Mouse (Mus musculus): Measurements from ENCODE around the gene Ngfr. TPM values are rescaled to one million over a fixed set of nuclear protein-coding genes. Genes with fewer than 3 reads are reported as not detected.
"Not testable (repeated sequence)": the region's sequence is repeated elsewhere in the genome, so short reads cannot be mapped to it uniquely, and the experiment has no call there.

Gene Ngfr
- total RNA-seq (2021): 1 to 10 TPM; 1.8 to 1.9 TPM
- long read RNA-seq: 0 reads

GRCm38 (mm10) chr11:95587423-95587951 lies at the start of gene Ngfr:
Ngfr (minus strand) TSS chr11:95587735.
- DNase-seq (ENCODE audit: low spot score in 2 of 2): peak; percentile 19 to 33

- DNase-seq (ENCODE audit: low spot score in 2 of 2): no peak
These were observed 47.5 kb upstream of the Ngfr start for GRCm38 (mm10) chr11:95635030-95635429.

- DNase-seq (ENCODE audit: low spot score in 2 of 2): no peak
These were observed 46.0 kb upstream of the Ngfr start for GRCm38 (mm10) chr11:95633512-95634000.

- peak; percentile 7 to 44 for DNase-seq (ENCODE audit: low spot score in 2 of 2)
These were observed 44.9 kb upstream of the Ngfr start for GRCm38 (mm10) chr11:95632474-95632873.

GRCm38 (mm10) chr11:95631301-95631700 lies 43.8 kb upstream of the Ngfr start:
- DNase-seq (ENCODE audit: low spot score in 2 of 2): no peak

GRCm38 (mm10) chr11:95630558-95630957 lies 43.0 kb upstream of the Ngfr start:
- no peak for DNase-seq (ENCODE audit: low spot score in 2 of 2)

- no peak for DNase-seq (ENCODE audit: low spot score in 2 of 2)
These were observed 34.9 kb upstream of the Ngfr start for GRCm38 (mm10) chr11:95622426-95622825.

- DNase-seq (ENCODE audit: low spot score in 2 of 2): no peak
These were observed 34.1 kb upstream of the Ngfr start for GRCm38 (mm10) chr11:95621541-95622130.

GRCm38 (mm10) chr11:95621010-95621409 lies 33.5 kb upstream of the Ngfr start:
- DNase-seq (ENCODE audit: low spot score in 2 of 2): no peak

- DNase-seq (ENCODE audit: low spot score in 2 of 2): no peak
These were observed 32.4 kb upstream of the Ngfr start for GRCm38 (mm10) chr11:95619886-95620444.

- DNase-seq (ENCODE audit: low spot score in 2 of 2): no peak
These were observed 31.5 kb upstream of the Ngfr start for GRCm38 (mm10) chr11:95619081-95619480.

- DNase-seq (ENCODE audit: low spot score in 2 of 2): peak; percentile 33 to 63
These were observed 30.4 kb upstream of the Ngfr start for GRCm38 (mm10) chr11:95617785-95618465.

- DNase-seq (ENCODE audit: low spot score in 2 of 2): no peak
These were observed 27.2 kb upstream of the Ngfr start for GRCm38 (mm10) chr11:95614739-95615138.

GRCm38 (mm10) chr11:95611283-95611682 lies 23.7 kb upstream of the Ngfr start:
- DNase-seq (ENCODE audit: low spot score in 2 of 2): no peak

- DNase-seq (ENCODE audit: low spot score in 2 of 2): no peak
These were observed 22.9 kb upstream of the Ngfr start for GRCm38 (mm10) chr11:95610391-95610902.

GRCm38 (mm10) chr11:95609924-95610323 lies 22.4 kb upstream of the Ngfr start:
- no peak for DNase-seq (ENCODE audit: low spot score in 2 of 2)

- not testable (repeated sequence) for DNase-seq (ENCODE audit: low spot score in 2 of 2)
These were observed 19.8 kb upstream of the Ngfr start for GRCm38 (mm10) chr11:95607286-95607685.

GRCm38 (mm10) chr11:95598214-95599062 lies 10.9 kb upstream of the Ngfr start:
- no peak for DNase-seq (ENCODE audit: low spot score in 2 of 2)

GRCm38 (mm10) chr11:95597741-95598140 lies 10.2 kb upstream of the Ngfr start:
- DNase-seq (ENCODE audit: low spot score in 2 of 2): no peak

- no peak for DNase-seq (ENCODE audit: low spot score in 2 of 2)
These were observed 9.2 kb upstream of the Ngfr start for GRCm38 (mm10) chr11:95596704-95597103.

GRCm38 (mm10) chr11:95596150-95596515 lies 8.6 kb upstream of the Ngfr start:
- DNase-seq (ENCODE audit: low spot score in 2 of 2): no peak

All from layer of hippocampus, adult 18-20 months (tissue).